Mouse (Mus musculus) brain, embryonic 18.5 days (tissue): ENCODE results near the gene Serpinb9.
"Not testable (repeated sequence)": the region's sequence is repeated elsewhere in the genome, so short reads cannot be mapped to it uniquely, and the experiment has no call there.

Experiments
- DNase-seq: peaks from one replicate; pipeline ENCODE4 v3.0.0-alpha.2; 2012; ENCODE audit warnings: low read depth, low spot score

The Serpinb9 gene

DNA sequence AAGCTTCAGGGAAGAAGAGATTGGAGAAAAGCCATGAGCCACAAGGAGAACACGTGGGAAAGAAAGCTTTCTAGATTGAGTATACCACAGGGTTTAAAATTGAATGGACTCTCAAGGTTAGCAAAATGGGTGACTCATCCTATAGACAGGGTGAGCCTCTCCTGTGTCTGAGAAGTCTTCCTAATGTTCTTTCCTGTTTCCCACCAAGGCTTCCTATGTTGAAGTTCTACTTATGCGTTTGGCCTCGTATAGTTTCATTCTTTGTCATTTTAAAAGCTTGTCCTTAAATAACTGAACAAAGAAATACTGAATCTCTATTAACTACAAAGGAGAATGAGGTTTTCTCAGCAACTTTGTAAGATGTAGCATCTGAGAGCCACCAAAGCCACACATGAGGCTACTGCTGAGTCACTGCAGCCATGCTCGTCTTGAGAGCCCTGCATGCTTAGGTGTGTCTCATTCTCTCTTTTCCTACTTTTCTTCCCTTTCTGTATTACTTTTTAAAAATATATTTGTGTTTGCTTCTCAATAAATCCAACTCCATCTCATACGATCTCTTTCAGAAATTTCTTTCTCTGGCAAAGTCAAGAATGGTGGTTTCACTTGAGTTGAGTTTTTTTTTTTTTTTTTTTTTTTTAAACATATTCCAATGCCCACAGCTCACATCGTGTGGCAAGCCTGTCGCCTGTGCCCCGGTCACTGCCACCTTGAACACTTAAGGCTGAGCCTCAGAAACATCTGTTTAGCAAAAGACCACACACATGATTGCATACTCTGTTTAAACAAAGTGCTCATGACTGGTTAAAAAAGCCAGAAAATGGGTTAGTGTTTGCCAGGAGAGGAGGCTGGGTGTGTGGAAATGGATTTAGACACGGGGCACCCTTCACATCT lies 718 bp downstream of the Serpinb9 start:
- DNase-seq: no peak

DNA sequence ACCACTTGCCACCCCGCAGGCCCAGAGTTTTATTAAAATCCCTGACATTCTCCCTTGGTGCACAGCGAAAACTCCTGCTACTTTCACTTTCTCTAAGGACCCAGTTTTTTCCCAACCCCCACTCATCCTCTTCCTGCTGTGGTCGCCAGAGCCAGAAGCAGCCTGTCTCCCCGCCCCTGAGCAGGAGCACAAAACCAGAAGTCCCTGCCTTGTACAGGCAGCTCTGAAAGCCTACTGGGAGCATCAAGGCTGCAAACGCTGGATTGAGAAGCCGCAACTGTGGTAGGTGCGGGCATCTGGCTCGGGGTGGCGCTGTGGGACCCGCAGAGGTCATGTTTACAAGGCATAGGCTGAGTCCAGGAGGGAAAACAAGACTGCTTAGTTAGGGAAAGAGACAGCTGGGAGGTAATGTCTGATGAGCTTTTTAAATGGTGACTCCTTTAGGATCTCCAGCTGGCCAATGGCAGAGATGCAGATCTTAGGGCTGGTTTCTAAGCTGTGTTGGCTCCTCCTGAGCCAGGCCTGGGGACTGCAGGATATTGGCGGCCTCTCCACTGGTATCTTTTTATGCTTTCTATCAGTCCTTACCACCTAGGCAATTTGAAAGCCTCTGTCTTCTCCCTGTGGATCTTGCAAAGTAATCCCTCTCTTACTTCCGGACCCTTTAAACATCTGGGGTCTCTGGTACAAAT lies 1.5 kb downstream of the Serpinb9 start:
- no peak for DNase-seq

DNA sequence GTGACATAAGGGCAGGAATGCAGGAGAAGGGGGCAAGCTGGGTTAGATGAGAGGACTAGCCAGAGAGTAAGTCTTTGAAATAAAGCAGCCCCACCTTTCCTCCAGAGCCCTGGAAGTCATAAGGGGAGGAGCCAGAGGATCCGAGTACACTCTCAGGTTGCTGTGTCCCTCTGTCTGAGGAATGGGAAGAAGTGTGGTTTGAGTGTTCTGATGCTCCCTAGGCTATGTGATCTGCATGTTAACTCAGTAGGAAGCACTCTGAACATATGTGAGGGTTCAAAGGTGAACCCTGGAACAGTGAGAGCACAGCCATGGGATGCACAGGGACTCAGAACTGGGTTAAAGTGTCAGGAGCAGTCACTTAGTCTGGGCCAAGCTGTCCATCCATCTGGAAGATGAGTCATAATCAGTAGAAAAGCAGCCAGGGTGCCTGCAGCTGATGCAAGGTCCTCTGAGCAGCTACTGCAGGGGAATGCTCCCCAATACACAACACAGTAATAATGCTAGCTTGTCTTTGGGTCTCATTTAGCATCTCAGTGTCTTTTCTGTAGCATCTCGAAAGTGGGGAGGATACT lies 2.5 kb downstream of the Serpinb9 start:
- no peak for DNase-seq

DNA sequence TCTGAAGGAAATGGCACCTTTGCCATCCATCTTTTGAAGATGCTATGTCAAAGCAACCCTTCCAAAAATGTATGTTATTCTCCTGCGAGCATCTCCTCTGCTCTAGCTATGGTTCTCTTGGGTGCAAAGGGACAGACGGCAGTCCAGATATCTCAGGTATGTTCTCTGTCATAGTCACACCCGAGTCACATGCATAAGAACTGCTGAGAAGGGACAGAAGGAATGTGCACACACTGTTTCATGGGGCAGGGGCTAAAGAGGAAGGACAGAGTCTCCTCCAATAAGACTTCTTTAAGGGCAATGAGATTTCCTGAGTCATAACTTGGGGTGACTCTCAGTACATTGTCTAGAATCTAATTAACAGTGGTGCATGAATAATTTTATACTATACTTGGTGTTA lies 3.5 kb downstream of the Serpinb9 start:
- DNase-seq: no peak

DNA sequence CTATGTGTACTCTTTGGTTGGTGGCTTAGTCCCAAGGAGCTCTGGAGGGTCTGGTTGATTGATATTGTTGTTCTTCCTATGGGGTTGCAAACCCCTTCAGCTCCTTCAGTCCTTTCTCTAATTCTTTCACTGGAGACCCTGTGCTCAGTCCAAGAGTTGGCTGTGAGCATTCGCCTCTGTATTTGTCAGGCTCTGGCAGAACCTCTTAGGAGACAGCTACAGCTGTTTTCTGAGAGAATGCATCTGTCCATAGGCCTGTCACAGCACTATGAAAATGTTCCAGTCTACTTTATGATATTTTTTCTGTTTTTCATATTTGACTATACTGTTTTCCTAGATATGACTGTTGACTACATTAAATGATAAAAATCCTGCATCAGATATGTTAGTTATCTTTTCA lies 9.3 kb downstream of the Serpinb9 start:
- DNase-seq: no peak

DNA sequence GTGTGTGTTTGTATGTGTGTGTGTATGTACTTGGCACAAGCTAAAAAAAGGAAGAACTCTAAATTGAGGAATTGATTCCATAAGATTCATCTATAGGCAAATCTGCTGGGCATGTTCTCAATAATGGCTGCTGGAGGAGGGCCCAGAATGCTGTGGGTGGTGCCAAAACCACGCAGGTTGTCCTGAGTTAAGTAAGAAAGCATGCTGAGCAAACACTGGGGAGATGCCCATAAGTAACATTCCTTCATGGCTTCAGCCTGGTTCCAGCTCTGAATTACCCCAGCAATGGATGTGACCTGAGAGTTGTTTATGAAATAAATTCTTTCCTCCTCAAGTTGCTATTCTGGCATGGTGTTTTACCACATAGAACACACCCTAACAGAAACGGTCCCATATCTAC lies 10.2 kb downstream of the Serpinb9 start:
- no peak for DNase-seq

DNA sequence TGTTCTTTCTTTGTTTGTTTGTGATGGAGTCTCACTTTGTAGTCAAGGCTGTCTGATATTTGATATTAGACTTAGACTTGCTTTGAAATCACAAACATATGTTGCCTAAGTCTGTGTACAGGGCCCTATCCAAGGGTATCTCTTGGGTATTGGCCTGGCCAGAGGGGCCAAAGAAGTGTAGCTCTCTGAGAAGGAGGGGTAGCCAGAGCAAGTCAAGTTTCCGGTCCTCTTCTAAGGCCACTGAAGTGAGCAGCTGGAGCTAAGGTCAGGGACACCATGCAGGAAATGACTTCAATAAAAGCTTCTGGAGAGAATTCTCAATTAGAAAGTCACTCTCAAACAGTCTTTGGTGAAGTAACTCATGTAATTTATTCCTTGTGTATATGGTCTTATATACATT lies 19.3 kb downstream of the Serpinb9 start:
- no peak for DNase-seq

DNA sequence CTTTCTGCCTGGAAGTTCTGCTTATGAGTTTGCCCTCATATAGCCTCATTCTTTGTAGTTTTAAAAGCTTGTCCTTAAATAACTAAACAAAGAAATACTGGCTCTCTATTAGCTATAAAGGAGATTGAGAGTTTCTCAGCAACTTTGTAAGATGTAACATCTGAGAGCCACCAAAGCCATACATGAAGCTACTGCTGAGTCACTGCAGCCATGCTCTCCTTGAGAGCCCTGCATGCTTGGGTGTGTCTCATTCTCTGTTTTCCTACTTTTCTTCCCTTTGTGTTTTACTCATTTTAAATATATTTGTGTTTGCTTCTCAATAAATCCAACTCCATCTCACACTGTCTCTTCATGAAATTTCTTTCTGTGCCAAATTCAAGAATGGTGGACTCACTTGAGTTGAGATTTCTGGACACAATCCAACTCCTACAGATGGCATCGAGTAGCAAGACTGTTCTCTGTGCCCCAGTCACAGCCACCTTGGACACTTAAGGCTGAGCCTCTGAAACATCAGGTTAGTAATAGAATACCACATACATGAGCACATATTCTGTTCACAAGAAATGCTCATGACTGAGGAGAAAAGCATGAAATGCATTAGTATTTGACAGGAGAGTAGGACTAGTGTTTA lies 23.5 kb downstream of the Serpinb9 start:
- DNase-seq: no peak

DNA sequence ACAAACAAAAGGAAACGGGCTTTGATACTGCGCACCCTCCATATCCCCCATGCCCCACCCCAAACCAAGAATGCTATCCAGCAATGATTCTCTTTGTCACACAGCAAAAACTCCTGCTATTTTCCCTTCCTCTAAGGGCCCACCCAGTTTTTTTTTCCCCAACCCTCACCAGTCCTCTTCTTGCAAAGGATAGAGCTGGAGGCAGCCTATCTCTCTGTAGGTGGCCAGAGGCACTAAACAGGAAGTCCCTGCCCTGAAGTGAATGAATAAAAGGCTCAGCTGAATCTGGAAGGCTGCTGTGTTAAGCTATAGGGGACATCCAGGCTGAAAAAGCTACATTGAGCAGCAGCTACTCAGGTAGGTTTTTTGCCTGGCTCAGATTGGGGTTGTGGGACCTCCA lies 24.2 kb downstream of the Serpinb9 start, which contains the start of gene Serpinb9b:
Gene Serpinb9b (plus strand): TSS at position 173 of the 400 bp plus-strand sequence.
- no peak for DNase-seq

DNA sequence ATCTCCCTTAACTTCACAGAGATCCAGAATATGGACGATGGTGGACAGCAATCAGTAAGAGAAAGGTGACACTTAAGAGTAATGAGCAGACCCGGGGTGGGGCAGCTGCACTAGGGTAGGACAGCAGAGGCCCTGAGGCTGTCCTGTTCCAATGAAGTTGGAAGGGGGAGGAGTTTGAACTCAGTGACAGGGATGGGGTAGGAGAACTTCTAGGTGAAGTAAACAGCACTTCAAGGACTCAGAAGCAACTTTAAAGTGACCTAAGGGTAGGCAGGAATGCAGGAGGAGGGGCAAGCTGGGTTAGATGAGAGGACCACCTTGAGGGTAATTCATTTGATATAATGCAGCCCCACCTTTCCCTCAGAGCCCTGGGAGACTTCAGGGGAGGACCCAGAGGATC lies 25.1 kb downstream of the Serpinb9 start:
- no peak for DNase-seq

DNA sequence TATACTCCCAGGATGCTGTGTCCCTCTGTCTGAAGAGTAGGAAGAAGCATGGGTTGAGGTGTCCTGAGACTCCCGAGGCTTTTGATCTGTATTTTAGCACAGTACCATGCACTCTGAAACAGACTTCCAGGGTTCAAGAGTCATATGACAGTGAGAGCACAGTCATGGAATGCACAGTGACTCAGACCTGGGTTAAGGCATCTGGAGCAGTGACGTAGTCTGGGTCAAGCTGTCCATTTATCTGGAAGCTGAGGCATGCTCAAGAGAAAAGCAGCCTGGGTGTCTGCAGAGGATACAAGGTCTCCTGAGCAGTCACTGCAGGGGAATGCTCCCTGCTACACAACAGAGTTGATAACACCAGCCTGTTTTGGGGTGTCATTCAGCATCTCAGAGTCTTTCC lies 25.5 kb downstream of the Serpinb9 start:
- DNase-seq: no peak

DNA sequence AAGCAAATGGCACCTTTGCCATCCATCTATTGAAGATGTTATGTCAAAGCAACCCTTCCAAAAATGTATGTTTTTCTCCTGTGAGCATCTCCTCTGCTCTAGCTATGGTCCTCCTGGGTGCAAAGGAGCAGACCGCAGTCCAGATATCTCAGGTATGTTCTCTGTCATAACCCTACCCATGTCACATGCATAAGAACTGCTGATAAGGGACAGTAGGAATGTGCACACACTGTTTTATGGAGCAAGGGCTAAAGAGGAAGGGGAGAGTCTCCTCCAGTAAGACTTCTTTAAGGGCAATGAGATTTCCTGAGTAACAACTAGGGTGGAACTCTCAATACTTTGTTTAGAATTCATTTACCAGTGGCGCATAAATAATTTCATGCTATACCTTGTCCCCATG lies 26.4 kb downstream of the Serpinb9 start:
- DNase-seq: not testable (repeated sequence)

DNA sequence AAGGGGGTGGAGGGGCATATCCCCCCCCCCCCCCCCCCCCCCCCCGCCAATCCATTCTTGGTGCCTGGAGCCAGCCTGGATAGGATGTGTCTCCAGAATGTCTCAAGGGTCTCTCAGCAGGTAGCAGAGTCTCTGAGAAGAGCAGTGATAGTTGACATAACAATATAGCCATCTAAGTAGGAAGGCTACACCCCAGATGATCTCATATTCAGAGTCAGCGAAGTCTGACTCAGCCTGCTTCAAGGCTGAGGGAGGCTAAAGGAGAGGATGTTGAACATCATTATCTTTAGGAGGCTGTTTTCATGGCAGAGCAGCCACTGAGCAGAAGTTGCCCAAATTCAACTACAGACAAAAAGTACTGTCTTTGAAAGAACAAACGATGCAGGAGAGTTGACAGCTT lies 27.2 kb downstream of the Serpinb9 start:
- DNase-seq: no peak

DNA sequence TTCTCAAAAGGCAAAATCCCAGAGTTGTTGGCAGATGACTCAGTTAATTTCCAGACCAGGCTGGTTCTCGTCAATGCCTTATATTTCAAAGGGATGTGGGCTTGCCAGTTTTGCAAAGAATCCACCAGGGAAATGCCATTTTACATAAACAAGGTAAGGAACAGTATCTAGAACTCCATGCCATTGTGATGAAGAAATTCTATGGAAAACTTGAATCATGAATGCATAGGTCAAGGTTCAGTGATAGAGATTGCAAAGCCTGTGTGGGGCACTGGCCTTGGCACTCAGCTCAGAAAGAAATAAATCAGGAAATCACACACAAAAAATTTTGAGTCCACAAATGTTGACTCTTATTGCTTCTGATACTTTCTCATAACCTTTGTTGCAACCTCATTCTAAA lies 32.5 kb downstream of the Serpinb9 start:
- DNase-seq: no peak

DNA sequence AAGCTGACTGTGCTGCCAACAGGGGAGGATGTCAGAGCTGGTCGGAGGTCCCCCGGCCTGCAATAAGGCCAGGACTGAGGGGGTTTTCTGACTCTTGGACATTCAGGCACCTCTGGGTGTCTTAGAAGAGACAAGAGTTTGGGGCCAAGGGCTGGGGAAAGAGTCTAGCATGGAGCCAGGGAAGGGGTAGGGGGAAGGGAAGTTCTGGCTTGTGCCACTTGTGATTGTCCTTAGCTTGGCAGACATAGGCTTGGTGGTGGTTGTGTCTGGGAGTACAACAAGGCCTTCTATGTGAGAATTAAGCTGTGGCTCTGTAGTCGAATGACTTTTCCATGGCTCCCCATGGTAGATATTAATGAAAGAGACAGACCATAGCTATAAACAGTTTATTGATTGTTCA lies 40.5 kb downstream of the Serpinb9 start:
- DNase-seq: no peak

DNA sequence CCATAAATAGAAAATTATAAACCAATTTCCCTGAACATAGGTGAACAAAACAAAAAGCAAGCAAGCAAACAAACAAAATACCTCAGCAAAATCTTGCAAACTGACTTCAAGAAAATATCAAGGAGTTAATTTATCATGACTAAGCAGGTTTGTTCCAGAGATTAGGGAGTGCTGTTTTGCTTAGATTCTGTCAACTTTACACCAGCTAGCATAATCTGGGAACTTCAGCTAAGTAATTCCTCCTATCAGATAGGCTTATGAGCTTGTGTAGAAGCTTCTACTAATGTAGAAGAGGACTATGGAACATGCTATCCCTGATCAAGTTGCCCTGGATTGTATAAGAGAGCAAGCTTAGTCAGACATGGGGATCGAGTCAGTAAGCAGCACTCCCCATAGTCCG lies 44.2 kb downstream of the Serpinb9 start:
- no peak for DNase-seq

DNA sequence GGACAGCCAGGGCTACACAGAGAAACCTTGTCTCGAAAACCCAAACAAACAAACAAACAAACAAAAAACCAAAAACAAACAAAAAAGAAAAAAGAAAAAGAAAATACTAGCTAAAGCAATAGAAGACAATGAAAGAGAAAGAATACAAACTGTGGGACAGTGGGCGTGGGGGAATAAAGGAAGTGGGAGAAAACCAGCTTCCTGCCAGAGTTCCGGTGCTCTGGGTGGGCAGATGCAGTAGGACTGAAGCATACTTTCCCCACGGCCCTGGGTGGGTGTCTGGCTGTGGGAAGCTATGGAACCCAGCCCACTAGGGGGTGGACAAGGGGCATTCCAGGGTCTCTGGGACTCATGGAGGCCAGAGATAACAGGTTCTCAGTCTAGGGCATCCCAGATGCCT lies 45.1 kb downstream of the Serpinb9 start:
- DNase-seq: no peak

DNA sequence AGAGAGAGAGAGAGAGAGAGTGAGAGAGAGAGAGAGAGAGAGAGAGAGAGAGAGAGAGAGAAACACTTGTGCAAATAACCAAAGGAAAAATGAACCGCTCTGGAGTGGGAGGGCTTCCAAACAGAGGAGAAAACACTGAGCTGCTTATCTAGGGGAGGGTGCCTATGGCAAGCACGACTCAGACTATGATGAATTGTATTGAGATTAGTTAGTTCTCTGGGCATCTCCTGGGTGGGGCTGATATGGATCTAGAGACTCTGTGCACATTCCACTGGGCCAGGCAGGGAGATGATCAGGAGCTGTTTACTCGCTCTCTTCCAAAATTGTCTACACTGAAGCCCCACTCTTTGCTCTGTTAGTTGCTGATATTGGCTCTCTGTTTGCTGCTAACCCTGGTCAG lies 48.6 kb downstream of the Serpinb9 start:
- DNase-seq: no peak

DNA sequence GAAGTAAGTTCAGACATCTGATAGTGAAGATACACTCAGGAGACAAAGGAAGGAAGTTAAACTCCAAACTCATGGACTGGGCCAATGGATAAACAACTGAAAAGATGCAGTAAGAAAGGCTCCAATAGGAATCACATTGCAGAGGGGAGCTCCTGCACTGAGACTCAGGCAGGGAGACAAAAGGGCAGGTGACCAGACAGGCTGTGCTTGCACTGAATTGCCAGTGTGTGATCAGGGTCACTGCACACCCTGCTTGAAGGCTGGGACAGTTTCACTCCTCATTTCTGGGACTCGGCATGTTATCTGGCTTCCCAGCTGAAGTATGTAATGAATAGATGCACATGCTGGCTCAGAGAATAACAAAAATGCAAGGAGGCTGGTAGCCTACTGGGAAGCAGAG lies 60.0 kb downstream of the Serpinb9 start:
- no peak for DNase-seq
